Mouse (Mus musculus): ENCODE measurements around the gene Gm28048.

The Gm28048 gene

DNA sequence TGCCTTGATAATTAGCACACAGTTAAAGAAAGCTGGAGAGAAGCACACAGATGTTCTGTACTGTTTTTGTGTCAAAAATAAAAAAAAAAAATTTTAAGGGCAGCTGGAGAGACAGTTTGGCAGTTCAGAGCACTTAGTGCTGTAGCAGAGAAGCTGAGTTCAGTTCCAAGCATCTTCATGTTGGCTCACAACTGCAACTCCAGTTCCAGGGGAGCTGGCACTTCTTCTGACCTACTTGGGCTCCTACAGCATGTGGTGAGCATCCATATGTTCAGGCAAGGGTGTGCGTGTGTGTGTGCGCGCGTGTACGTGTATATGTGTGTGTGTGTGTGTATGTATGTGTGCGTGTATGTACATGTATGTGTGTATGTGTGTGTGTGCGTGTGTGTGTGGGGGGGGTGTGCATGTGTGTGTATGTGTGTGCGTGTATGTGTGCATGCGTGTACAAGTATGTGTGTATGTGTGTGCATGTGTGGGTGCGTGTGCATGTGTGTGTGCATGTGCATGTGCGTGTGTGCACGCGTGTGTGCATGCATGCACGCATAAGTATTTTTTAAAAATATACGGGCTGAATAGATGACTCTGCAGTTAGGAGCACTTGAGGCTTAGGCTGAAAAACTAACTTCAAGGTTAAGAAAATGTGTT, 152.8 kb downstream of the Gm28048 start:
- no peak for DNase-seq

DNA sequence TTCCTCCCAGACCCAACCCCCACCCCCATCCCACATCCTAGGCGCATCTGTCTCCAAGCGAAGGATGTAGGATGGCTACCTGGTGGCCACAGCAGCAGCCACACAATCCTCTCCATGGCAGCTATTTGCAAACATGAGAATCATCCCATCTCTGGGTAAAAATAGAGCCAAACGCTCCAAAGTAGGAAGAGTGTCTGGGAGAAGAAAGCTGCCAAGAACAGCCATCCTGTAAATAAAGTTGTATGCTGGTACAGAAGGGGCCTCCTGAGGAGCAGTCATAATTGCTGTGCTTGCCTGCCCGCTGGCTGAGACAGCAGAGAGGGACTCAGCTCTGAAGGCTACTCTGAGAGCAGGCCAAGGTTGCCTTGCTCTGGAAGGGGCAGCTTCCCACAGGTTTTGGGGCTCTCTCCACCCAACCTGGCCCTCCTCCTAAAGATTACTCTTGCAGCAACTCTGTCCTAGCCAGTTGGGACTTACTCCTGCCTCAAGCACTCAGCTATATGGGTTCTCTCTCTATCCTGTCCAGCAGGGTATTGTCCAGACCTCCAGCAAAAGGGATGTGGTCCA, 154.3 kb downstream of the Gm28048 start:
- no peak for DNase-seq

DNA sequence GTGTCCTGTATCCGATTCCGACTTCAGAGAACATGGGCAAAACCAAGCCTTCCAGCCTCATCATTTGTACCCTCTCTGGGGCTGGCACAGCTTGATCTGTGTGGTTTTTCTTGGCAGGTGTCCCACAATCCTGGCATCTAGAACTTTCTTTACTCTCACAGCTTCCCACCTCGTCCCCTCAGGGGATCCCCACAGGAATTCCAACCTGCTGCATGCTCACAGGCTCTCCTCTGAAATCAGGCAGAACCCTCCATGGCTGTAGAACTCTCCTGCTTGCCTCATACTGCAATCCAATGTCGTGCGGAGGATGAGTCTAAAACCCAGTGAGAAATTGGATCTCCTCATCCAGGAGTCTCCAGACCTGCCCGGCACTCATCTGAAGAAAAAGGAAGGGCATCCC, 155.2 kb downstream of the Gm28048 start:
- DNase-seq: no peak

DNA sequence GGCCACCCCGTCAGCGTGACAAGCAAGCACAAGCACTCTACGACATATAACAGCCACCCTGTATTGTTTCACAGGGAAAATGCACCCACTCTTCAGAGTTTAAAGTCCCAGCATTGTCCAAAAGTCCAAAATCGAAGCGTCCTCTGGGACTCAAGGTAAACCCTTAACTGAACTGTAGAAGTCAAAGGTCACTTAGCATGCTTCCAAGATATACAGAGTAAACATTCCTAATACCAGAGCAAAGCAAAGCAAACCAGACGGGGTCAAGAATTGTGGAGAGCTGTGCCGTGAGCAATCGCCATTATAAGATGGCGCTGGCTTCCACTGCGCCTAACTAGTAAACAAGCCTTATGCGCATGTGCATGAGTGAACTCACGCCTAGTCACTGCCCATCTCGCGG, 155.8 kb downstream of the Gm28048 start:
- DNase-seq: no peak

DNA sequence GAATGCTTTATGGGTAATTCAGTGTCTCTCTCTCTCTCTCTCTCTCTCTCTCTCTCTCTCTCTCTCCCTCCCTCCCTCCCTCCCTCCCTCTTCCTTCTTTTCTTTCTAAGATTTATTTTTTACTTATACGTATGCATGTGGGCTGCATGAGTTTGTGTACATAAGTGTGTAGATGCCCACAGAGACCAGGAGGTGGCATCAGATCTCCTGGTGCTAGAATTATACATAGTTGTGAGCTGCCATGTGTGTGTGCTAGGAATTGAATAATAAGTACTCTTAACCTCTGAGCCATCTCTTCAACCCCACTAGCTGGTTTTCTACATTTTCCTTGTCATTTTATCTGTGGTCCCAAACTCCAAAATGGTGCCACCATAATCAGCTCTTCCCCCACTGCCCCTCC, 156.3 kb downstream of the Gm28048 start:
- DNase-seq: no peak

DNA sequence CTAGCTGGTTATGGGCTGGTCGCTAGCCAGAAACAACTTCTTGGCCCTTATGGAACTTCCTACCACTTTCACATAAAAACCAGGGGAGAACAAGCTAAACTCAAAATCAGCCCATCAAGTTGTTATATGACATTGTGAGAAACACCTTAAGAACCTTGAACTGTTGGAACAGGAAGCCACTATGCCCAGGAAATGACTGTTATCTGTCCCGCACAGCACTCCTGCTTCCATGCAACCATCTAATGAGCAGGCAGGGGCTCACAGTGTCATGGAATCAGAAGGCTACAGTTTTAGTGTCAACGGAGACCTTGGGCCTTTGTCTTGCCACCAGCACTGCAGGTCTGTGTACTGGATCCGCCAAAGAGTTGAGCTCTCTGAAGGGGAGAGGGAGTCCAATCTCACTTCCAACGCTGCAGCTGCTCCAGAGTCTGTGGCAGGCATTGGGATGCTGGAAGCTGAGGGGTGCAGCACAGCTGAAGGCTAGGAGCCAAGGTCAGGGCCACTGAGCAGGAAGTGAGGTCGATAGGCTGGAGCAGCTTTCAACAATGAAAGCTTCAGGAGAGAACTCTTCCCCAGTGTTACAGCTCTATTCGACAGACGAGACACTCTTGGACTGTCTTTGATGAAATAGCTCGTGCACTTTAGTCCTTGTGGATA, 157.7 kb downstream of the Gm28048 start:
- DNase-seq: no peak

DNA sequence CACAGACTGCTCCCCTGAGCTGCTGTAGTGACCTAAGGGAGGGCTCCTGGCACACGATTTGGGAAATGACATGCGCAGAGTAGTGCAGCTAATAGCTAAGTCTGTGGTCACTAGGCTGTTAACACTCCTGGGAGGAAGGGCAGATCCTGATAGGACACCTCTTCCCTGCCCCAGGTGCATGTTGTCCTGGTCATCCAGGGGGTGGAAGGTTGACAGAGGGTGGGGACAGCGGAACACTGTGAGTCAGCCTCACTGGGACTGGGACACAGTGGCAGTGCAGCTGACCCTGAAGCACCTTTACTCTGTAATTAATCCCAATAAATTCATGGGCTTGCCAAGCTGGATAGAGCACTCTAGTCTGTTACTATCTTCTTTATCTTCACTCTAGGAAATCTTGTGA, 160.6 kb downstream of the Gm28048 start:
- DNase-seq: no peak

DNA sequence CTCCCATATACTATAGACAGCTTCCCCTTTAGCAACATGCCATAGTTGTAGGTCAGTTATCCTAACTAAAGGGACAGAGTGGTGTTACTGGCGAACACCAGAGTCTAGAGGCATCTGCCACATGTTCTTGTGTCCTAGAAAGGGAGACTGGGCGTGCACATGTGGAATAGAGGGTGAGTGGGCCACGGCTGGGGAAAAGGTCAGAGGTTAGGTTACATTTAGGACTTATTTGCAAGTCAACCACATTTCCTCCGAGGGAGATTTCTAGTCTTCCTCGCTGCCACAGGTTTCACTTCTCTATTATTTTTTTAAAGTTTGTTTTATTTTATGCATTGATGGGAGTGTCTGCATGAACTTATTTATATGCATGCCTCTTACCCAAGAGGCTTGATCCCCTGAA, 163.5 kb downstream of the Gm28048 start:
- peak; percentile 53 for DNase-seq

DNA sequence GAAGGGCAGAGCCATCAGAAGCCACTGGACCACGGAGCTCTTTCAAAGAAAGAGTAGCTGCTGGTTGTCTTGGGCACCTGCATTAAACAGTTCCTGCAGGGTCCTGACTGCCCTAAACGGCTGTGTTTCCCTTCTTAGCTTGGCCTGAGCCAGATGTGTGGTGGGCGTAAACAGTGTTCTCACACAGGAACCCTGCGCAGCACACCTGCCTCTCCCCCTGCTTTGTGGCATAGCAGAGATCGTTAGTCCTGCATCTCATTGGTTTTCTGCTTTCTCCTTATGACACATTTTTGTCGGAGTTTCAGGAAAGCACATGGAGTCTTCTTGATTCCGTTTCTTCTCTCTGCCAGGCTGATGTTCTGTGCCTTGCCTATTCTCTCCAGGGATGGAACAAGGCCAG, 166.0 kb downstream of the Gm28048 start:
- DNase-seq: no peak

DNA sequence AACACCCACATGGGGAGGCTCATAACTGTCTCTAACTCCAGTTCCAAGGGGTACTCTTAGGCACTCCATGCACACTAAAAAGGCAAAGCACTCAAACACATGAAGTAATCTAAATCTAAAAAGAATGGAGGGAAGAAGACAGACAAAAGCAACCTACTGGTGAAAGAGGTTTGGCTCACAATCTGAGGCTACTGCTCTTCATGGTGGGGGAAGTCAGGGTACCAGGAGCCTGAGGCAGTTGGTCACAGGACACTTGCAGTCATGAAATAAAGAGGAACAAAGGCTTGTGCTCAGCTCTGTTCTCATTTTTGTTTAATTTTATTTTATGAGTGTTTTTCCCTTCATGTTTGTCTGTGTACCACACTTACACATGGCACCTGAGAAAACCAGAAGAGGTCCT, 166.7 kb downstream of the Gm28048 start:
- no peak for DNase-seq

DNA sequence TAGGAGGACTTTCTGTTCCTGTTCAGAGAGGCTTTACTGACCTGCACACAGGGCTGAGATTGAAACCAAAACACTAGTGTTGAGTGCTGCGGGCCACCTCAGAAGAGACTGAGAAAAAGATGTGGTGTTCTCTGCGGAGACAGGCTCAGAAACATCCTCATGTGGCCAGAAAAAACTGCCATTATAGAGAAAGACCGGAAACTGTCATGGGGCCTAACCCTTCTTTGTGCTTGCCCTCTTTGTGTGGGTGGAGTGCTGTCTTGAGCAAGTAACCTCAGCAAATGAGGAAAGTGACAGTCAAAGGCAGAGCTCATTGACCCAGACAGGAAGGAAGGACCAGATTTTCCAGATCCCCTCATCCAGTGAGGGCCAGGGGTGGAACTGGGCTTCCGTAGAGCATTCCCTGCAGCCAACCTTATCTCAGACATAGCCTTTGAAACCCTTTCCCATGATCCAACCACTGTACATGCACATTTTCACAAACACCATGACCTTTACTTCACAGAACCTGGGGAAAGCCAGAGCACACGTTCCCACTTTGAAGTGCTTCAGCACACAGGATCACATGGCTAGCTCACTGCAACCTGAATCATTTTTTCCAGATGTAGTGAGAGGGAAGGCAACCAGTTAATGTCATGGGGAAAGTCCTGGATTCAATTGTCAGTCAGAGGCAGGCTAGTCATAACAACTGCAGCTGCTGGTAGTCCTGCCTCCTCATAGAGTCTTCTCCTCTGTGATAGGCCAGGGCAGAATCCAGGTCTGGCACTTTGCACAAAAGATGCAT, 167.8 kb downstream of the Gm28048 start:
- peak; percentile 56 for DNase-seq

DNA sequence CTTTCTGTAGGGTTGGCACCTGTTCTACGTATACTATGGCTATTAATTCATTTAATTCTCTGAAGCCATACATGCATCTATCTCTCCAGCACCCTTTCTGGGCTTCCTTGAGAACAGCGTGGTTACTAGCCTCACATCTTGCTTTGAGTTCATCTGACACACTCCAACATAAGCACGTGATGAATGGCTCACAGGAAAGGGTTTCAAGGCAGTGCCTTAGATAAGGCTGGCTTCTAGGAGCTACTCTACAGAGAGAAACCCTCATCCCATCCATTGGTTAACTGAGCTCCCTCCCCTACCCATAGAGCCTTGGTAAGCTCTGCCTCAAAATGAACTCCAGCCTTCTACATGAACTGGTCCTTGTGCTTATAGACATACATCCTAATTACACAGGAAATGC, 168.5 kb downstream of the Gm28048 start:
- DNase-seq: no peak

DNA sequence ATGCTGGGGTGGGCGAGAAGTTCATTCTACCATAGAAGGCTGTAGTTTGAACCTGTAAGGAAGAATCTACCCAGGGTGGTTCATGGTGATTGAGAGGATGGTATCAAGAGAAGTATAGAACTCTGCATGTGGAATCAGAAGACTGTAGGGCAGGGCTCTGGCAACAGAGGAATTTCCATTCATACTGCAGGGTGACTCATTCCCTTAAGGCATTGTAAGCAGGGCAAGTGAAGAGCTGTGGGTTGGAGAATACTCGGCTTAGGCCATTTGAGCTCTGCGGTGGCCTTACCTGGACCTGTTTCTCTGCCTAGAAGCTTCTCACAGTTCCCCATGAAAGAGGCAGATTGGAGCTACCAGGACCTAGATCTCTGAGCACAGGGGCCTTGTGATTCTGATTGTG, 170.5 kb downstream of the Gm28048 start:
- DNase-seq: no peak

DNA sequence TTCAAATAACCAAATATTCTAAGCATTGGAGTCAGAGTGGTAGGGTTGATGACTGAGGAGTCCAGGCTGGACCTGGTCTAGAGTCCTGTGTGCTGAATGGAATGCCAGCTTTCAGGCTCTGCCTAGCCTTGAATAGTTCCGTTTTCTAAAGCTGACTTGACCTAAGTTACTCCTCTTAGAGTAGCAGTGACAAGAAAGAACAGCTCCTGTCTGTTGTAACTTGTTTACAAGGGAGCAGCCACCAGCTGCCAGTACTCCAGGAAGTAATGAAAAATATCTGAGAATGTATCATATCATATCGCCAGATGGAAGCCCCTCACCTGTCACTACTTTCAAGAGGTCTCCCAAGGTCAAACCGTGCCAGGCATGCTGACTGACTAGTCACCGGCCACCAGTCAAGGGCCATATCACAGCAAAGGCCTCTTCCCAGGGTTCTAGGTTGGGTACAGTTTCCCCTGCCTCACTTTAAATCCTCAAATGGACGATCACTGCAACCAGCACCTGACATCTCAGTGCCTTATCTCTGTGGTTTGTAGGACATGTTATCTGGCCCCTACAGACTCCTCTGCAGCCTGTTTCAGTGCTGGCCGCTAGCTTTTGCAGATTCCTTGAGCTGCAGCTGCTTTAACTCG, 172.3 kb downstream of the Gm28048 start:
- DNase-seq: no peak

DNA sequence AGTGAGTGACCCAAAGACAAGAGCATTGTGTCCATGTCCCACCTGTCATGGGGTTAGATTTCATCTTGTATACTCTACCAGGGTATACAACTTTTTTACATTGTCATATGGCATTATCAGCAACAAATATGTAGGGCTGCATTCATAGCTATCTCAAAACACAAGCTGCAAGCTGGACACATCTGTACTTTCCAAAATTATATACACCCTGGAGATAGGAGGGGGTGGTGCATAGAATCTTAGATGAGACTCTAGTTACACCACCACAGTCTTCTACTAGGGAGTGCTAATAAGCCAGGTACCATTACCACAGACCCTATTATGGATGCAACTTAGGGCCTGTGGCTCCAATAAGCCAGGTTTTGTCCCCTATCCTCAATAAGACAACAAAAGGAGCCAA, 173.8 kb downstream of the Gm28048 start:
- no peak for DNase-seq

DNA sequence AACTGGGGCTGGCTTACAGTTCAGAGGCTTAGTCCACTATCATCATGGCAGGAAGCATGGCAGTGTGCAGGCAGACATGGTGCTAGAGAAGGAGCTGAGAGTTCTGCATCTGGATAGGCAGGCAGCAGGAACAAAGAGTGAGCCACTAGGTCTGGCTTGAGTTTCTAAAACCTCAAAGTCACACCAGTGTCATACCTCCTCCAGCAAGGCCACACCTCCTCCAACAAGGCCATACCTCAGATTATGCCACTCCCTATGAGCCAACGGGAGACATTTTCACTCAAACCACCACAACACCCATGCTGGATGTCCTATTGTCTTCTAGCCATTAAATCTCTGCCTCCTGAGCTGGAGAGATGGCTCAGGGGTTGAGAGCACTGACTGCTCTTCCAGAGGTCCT, 176.7 kb downstream of the Gm28048 start:
- no peak for DNase-seq

DNA sequence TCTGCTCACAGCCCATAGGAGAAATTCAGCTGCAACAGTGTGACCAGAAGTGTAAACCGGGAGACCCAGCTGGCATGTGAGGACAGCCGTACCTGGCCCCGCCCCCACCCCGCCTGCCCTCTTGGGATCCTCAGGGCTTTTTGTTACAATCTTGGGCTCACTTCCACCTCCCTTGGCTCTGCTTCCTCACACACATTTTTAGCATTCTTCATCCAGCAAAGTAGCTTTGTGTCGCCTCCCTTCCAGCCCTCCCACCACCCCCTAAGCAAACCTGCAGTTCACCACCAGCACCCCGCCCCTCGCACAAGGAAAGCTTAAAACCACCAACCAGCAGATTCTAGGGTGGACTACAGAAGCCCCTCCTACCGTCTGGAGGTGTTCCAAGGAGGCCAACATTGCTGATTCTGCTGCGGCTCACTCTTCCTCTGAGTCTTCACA, 181.9 kb downstream of the Gm28048 start:
- peak; percentile 66 for DNase-seq

DNA sequence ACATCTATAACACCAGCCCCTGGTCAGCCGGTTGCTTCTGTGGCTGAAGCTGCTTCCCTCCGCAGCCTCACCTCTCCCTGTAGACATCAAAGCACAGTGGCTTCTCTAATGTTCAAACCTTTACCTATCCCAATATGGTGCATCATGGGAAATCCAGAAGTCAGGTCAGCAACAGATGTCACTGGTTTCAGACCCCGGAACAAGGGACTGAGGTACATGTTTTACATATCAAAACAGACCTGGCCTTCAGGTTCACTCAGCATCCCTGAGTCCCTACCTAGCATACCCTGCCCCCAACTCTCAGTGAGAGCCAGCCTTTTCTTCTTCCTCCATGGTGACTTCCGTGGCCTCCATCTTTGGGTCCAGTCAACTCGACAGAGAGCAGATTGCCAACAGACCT, 183.0 kb downstream of the Gm28048 start:
- no peak for DNase-seq

DNA sequence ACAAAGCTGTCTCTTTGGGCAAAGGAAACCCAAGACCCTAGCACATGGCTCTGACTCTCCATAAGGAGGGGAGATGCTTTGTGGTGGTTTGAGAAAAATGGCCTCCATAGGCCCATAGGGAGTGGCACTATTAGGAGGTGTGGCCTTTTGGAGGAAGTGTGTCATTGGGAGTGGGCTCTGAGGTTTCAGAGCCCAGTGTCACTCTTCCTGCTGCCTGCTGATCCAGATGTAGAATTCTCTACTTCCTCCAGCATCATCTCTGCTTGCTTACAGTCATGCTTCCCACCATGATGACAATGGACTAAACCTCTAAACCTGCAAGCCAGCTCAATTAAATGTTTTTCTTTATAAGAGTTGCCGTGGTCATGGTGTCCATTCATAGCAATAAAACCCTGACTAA, 187.2 kb downstream of the Gm28048 start:
- no peak for DNase-seq

DNA sequence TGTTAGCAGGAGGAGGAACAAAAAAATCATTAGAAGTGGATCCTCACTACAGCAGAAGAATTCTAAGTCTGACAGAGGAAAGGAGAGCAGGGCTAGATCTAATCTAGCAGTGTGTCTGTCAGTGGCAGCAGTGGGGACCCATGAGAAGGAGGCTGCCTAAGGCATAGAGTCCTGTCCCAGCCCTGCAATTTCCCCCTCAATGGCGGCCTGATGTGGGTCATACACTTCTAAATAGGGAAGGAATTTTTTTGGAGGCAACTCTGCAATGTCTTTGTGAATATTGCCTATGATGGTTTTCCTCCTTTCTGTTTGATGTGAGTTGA, 188.0 kb downstream of the Gm28048 start:
- no peak for DNase-seq

DNA sequence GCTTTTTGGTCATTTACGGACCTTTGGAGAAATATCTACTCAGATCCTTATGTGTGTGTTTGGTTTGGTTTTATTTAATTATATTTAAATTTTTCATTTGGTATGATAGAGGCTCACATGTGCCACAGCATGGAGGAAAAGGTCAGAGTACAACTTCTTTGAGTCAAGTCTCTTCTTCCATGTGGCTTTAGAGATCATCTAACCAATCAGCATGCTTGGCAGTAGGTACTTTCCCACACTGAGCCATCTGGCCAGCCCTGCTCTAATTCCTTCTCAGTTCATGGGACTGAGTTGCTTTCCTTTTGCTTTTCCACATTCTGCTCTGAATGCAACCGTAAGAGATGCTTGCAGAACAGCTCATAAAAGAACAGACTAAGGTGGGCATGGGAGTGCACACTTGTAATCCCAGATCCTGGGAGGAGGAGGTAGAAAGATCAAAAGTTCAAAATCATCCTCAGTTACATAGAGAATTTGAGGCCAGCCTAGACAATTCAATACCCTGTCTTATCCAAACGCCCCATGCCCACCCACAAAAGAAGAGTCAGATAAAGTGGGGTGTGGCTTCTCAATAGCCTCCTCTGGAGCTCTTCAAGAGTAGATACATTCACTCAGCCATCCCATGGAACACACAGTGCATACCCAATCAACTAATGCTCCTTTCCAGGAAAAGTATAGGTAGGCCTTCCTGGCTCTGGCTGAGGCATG, 188.6 kb downstream of the Gm28048 start:
- no peak for DNase-seq

DNA sequence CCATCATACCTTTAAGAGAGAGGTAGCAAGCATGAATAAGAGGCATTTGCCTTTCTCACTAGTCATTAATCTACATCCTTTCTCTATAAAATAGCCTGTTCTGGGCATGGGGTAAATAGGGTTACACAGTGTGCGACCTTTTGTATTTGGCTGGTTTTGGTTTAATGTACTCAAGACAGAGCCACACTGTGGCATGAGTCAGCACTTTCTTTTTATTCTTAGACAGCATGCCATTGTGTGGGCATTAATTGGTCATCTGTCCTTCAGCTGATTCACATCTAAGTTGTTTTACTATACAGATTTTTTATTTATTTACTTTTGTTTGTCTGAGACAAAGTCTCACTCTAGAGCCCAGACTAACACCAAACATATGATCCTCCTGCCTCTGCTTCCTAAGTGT, 189.7 kb downstream of the Gm28048 start:
- no peak for DNase-seq

DNA sequence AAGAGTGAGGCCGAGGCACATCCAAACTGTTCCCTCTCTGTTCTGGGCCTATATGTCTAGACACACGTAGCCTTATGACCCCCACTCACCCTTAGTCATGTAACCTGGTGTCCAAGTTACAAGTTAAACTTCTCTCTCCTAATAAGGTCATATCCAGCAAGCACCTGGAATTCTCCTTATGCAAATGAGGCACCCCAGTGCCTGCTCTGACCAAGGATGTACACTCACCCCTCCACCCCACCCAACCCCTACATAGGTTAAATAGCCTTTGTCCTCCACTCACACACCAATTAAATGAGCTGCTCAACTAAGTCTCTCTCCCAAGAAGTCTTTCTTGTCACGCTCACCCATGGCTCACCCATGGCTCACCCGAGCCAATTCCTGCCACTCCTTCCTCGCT, 190.2 kb downstream of the Gm28048 start:
- DNase-seq: no peak

Measured in lung, postnatal 36 days (tissue).